9 mouse cellular contexts compared by ENCODE assay signal in the genomic region with DNA sequence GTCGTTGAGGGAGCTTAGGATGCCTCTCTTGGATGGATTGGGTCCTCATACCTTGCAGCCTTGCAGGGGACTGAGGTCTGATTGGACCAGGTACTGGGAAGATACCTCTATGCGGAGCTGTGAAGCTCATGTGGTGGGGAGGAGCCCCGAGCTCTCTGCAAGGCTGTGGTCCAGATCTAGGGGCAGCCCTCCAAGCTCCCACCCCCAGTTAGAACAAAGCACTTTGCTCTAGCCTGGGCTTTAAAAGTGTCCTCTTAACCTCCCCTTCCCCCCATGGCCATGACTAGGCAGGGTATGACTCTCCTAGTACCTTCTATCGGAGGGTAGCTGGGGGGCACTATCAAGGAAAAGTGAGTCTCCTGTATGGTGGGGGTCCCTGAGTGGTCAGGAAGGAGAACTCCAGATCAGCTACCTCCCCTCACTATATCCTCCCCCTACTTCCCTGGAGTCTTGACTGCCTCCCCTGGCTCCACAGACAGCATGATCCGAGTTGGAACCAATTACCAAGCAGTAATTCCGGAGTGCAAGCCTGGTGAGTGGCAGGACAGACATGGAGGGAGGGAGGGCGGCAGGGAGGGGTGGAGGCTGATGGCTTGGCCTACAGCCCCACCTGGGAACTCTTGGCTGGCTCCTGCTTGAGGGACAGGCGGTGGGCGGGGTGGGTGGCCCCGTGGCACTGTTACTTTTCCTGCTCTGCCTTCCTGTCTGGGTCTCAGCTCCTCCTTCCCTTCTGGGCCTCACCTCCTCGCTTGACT. TPM values are rescaled to one million over a fixed set of nuclear protein-coding genes. Genes with fewer than 3 reads are reported as not detected.
DNase-seq lines count a peak whose midpoint lies in the region; ATAC-seq and TF ChIP-seq lines count a peak whose summit lies in the region.
"Had no signal": no experiment of that assay in that cellular context is flagged by ENCODE, and none has a peak within 500 bp of the region (broad histone marks: within the 10 kb centered on the region; RNA-seq: fewer than 3 reads in every experiment).

No protein-coding gene starts in this region.

- H3K4me2 ChIP-seq in embryonic facial prominence, embryonic 12.5 days (replicated peaks), result peak overlapping the region; percentile 77
- H3K4me2 ChIP-seq in hindbrain, embryonic 14.5 days (replicated peaks), result peak overlapping the region; percentile 66
- H3K4me2 ChIP-seq in myocyte (ENCODE audit: low read depth), result peak overlapping the region; percentile 95

- H3K27ac ChIP-seq in embryonic facial prominence, embryonic 12.5 days, result peak overlapping the region; percentile 97
- H3K27ac ChIP-seq in hindbrain, embryonic 14.5 days, result peak overlapping the region; percentile 95

- H3K9ac ChIP-seq in embryonic facial prominence, embryonic 12.5 days, result peak overlapping the region; percentile 91
- peak overlapping the region; percentile 80 for H3K9ac ChIP-seq in hindbrain, embryonic 14.5 days

- H3K4me1 ChIP-seq in E14TG2a.4 (replicated peaks; ENCODE audit: low read depth, low read length), result peaks cover 85% of the 10 kb centered on the region
- peaks cover 48% of the 10 kb centered on the region for H3K4me1 ChIP-seq in embryonic facial prominence, embryonic 12.5 days
- H3K4me1 ChIP-seq in hindbrain, embryonic 14.5 days (replicated peaks; ENCODE audit: control insufficient read depth, insufficient read depth, low read length), result peaks cover 51% of the 10 kb centered on the region

- no peak for TF ChIP-seq CTCF in E14TG2a.4 (conservative IDR thresholded peaks at IDR 0.05; ENCODE audit: low read length)

- peak; percentile 40 for DNase-seq in gastrocnemius, postnatal 25 days
- DNase-seq in gastrocnemius, adult 8-10 months (ENCODE audit: low spot score in 2 of 2), result no peak
- no peak for DNase-seq in hindbrain, embryonic 14.5 days (ENCODE audit: low spot score)
- DNase-seq in adrenal gland, adult 18-20 months (ENCODE audit: low spot score in 2 of 2), result no peak

- no peaks in the 10 kb centered on the region for H3K9me3 ChIP-seq in E14TG2a.4 (ENCODE audit: low read length)
- H3K9me3 ChIP-seq in embryonic facial prominence, embryonic 12.5 days, result no peaks in the 10 kb centered on the region
- H3K9me3 ChIP-seq in hindbrain, embryonic 14.5 days (ENCODE audit: control insufficient read depth, low read length), result no peaks in the 10 kb centered on the region

- WGBS in embryonic facial prominence, embryonic 12.5 days, result 2% methylated on average over 11 of the region's 11 CpGs
- 8% methylated on average over 11 of the region's 11 CpGs for WGBS in hindbrain, embryonic 14.5 days

- peak overlapping the region; percentile 67 for H3ac ChIP-seq in myocyte (ENCODE audit: control insufficient read depth, insufficient read length)

- no peak for ATAC-seq in embryonic facial prominence, embryonic 12.5 days (ENCODE audit: insufficient number of reproducible peaks, insufficient read depth, low FRiP score, low TSS enrichment)
- ATAC-seq in hindbrain, embryonic 14.5 days (ENCODE audit: low FRiP score), result no peak
- ATAC-seq in frontal cortex, adult (ENCODE audit: low TSS enrichment), result no peak

- no peak for TF ChIP-seq POLR2A in myocyte (IDR thresholded peaks at IDR 0.05; ENCODE audit: insufficient read length, low read depth)

- H3K4me3 ChIP-seq in E14TG2a.4 (replicated peaks; ENCODE audit: low read length) (peak overlapping the region; percentile 98), myocyte (peak overlapping the region; percentile 52)
- peak overlapping the region; percentile 86 for H3K4me3 ChIP-seq in embryonic facial prominence, embryonic 12.5 days
- H3K4me3 ChIP-seq in hindbrain, embryonic 14.5 days (replicated peaks; ENCODE audit: low read length), result peak overlapping the region; percentile 88

- H3K27me3 ChIP-seq in E14TG2a.4 (ENCODE audit: insufficient read depth, low read length) (no peaks in the 10 kb centered on the region), myocyte (ENCODE audit: control insufficient read depth, insufficient read depth, insufficient read length) (no peaks in the 10 kb centered on the region)
- no peaks in the 10 kb centered on the region for H3K27me3 ChIP-seq in embryonic facial prominence, embryonic 12.5 days
- no peaks in the 10 kb centered on the region for H3K27me3 ChIP-seq in hindbrain, embryonic 14.5 days (ENCODE audit: control insufficient read depth, insufficient read depth, low read length)
- H3K27me3 ChIP-seq: Patski had no signal

- peaks cover 54% of the 10 kb centered on the region for H3K36me3 ChIP-seq in E14TG2a.4 (ENCODE audit: insufficient read depth, low read length)
- peaks cover 42% of the 10 kb centered on the region for H3K36me3 ChIP-seq in embryonic facial prominence, embryonic 12.5 days
- H3K36me3 ChIP-seq in hindbrain, embryonic 14.5 days (replicated peaks; ENCODE audit: control insufficient read depth, insufficient read depth), result peaks cover 39% of the 10 kb centered on the region
- peaks cover 3% of the 10 kb centered on the region for H3K36me3 ChIP-seq in myocyte (ENCODE audit: control insufficient read depth, insufficient read depth)

- peaks cover 6% of the 10 kb centered on the region for H3K79me2 ChIP-seq in myocyte (ENCODE audit: control insufficient read depth, insufficient read depth)

TF ChIP-seq in myocyte, 11 proteins besides CTCF, POLR2A, EP300 and RAD21:
- no peak for TF ChIP-seq MAX (IDR thresholded peaks at IDR 0.05; ENCODE audit: low read depth)
- TF ChIP-seq TCF3 (IDR thresholded peaks at IDR 0.05; ENCODE audit: insufficient read length, low read depth), result no peak
- no peak for TF ChIP-seq MYOD1 (IDR thresholded peaks at IDR 0.05; ENCODE audit: control insufficient read depth in 1 of 3, insufficient read length in 2 of 3, low read depth in 2 of 3)
- no peak for TF ChIP-seq MYOG (IDR thresholded peaks at IDR 0.05; ENCODE audit: control insufficient read depth in 1 of 3, insufficient read depth in 1 of 3, insufficient read length in 2 of 3, low read depth in 2 of 3)
- TF ChIP-seq REST (IDR thresholded peaks at IDR 0.05; ENCODE audit: insufficient read depth, insufficient read length), result no peak
- no peak for TF ChIP-seq E2F4 (IDR thresholded peaks at IDR 0.05; ENCODE audit: insufficient read depth)
- TF ChIP-seq POLR2AphosphoS2 (IDR thresholded peaks at IDR 0.05; ENCODE audit: insufficient read length, low read depth), result no peak
- TF ChIP-seq USF1 (IDR thresholded peaks at IDR 0.05; ENCODE audit: low read depth), result no peak
- no peak for TF ChIP-seq SRF (IDR thresholded peaks at IDR 0.05; ENCODE audit: control insufficient read depth, insufficient read length, low read depth)
- no peak for TF ChIP-seq TCF12 (IDR thresholded peaks at IDR 0.05; ENCODE audit: insufficient read depth, poor library complexity, severe bottlenecking)
- no peak for TF ChIP-seq CEBPB (IDR thresholded peaks at IDR 0.05; ENCODE audit: insufficient read depth, poor library complexity, severe bottlenecking)
TF ChIP-seq in myocyte: peak in this region for 0.

RNA-seq across cellular contexts. Expression of a gene that starts 2.3 kb away (rescaled TPM):
- 1 to 10 TPM; 2.6 to 4.2 TPM for total RNA-seq in gastrocnemius, postnatal 25 days (2021)
- total RNA-seq in gastrocnemius, adult 8-10 months (2022), result 1 to 10 TPM; 1.8 to 4.2 (median 2.1) TPM
- polyA plus RNA-seq in embryonic facial prominence, embryonic 12.5 days (2016; fragmentation: Nextera tagmentation; extraction: Ambion mirVana), result 40.8 and 43.5 TPM in 2 replicates
- polyA plus RNA-seq in hindbrain, embryonic 14.5 days (2014; fragmentation: Nextera tagmentation; extraction: Ambion mirVana), result 12.0 and 13.4 TPM in 2 replicates
- polyA plus RNA-seq in myocyte (2012; fragmentation: generic; extraction: Trizol), result 34.1 TPM
- 1 to 10 TPM; 1.5 to 2.5 TPM for total RNA-seq in adrenal gland, adult 18-20 months (2021)

RNA-seq across cellular contexts. Expression of a gene that starts 28.5 kb away (rescaled TPM):
- total RNA-seq in gastrocnemius, postnatal 25 days (2021), result 10 to 100 TPM in 1 of 2 experiments, 1 to 10 TPM in 1; 8.3 to 13.0 TPM
- 10 to 100 TPM in 3 of 4 experiments, 1 to 10 TPM in 1; 9.2 to 12.4 (median 11.2) TPM for total RNA-seq in gastrocnemius, adult 8-10 months (2022)
- 71.8 and 72.2 TPM in 2 replicates for polyA plus RNA-seq in embryonic facial prominence, embryonic 12.5 days (2016; fragmentation: Nextera tagmentation; extraction: Ambion mirVana)
- 67.6 and 69.1 TPM in 2 replicates for polyA plus RNA-seq in hindbrain, embryonic 14.5 days (2014; fragmentation: Nextera tagmentation; extraction: Ambion mirVana)
- polyA plus RNA-seq in myocyte (2012; fragmentation: generic; extraction: Trizol), result 10.3 TPM
- 10 to 100 TPM; 18.6 to 20.7 TPM for total RNA-seq in adrenal gland, adult 18-20 months (2021)

RNA-seq across cellular contexts. Expression of a gene that starts 52.1 kb away (rescaled TPM):
- 100 to 1,000 TPM; 101 to 120 TPM for total RNA-seq in gastrocnemius, postnatal 25 days (2021)
- 100 to 1,000 TPM in 1 of 4 experiments, 10 to 100 TPM in 3; 68.4 to 103 (median 82.9) TPM for total RNA-seq in gastrocnemius, adult 8-10 months (2022)
- 824 and 858 TPM in 2 replicates for polyA plus RNA-seq in embryonic facial prominence, embryonic 12.5 days (2016; fragmentation: Nextera tagmentation; extraction: Ambion mirVana)
- polyA plus RNA-seq in hindbrain, embryonic 14.5 days (2014; fragmentation: Nextera tagmentation; extraction: Ambion mirVana), result 1,225 and 1,275 TPM in 2 replicates
- polyA plus RNA-seq in myocyte (2012; fragmentation: generic; extraction: Trizol), result 1,011 TPM
- total RNA-seq in adrenal gland, adult 18-20 months (2021), result 1,000 to 10,000 TPM; 1,005 to 1,597 TPM

Comparison
In these comparisons a context has a peak if more than half of its experiments do, and no peak if none do; other contexts are left out.
1. RNA of a gene that starts 52.1 kb away (total RNA-seq): 1,005 to 1,597 TPM in adrenal gland, adult 18-20 months; 101 to 120 TPM in gastrocnemius, postnatal 25 days and 68.4 to 103 TPM in gastrocnemius, adult 8-10 months; every median in the first group is over 4 times any median in the second.
2. Peak in every context shown above with its lines, with median percentiles within 50 percentile points of each other: H3K4me3 ChIP-seq and H3K4me2 ChIP-seq.